11 mouse cellular contexts compared by ENCODE assay signal in genomic region chr13:25150154-25150781, GRCm38 (mm10).
A peak's percentile ranks its signal among the peaks of the same experiment; 100 is the strongest.
DNase-seq lines count a peak whose midpoint lies in the region; ATAC-seq and TF ChIP-seq lines count a peak whose summit lies in the region.
"Had no signal": no experiment of that assay in that cellular context is flagged by ENCODE, and none has a peak within 500 bp of the region (broad histone marks: within the 10 kb centered on the region; RNA-seq: fewer than 3 reads in every experiment).

No protein-coding gene starts in this region.

- H3K27ac ChIP-seq in hindbrain, embryonic 15.5 days (replicated peaks) = no peak overlapping the region
- H3K27ac ChIP-seq in hindbrain, embryonic 13.5 days = no peak overlapping the region
- H3K27ac ChIP-seq: intestine, embryonic 15.5 days; limb, embryonic 13.5 days had no signal

- H3K4me1 ChIP-seq in hindbrain, embryonic 15.5 days (replicated peaks) = peaks cover 6% of the 10 kb centered on the region
- no peaks in the 10 kb centered on the region for H3K4me1 ChIP-seq in hindbrain, embryonic 13.5 days (replicated peaks)
- H3K4me1 ChIP-seq: intestine, embryonic 15.5 days; limb, embryonic 13.5 days had no signal

- H3K9me3 ChIP-seq in hindbrain, embryonic 15.5 days = no peaks in the 10 kb centered on the region
- no peaks in the 10 kb centered on the region for H3K9me3 ChIP-seq in hindbrain, embryonic 13.5 days
- H3K9me3 ChIP-seq: intestine, embryonic 15.5 days; limb, embryonic 13.5 days had no signal

- H3K27me3 ChIP-seq in hindbrain, embryonic 15.5 days = no peaks in the 10 kb centered on the region
- H3K27me3 ChIP-seq in hindbrain, embryonic 13.5 days = no peaks in the 10 kb centered on the region
- H3K27me3 ChIP-seq in Patski = no peaks in the 10 kb centered on the region
- H3K27me3 ChIP-seq: intestine, embryonic 15.5 days; limb, embryonic 13.5 days had no signal

- H3K4me3 ChIP-seq in hindbrain, embryonic 15.5 days = no peak overlapping the region
- no peak overlapping the region for H3K4me3 ChIP-seq in hindbrain, embryonic 13.5 days
- H3K4me3 ChIP-seq: intestine, embryonic 15.5 days; limb, embryonic 13.5 days had no signal

- no peaks in the 10 kb centered on the region for H3K36me3 ChIP-seq in hindbrain, embryonic 15.5 days
- H3K36me3 ChIP-seq in hindbrain, embryonic 13.5 days = no peaks in the 10 kb centered on the region
- H3K36me3 ChIP-seq: intestine, embryonic 15.5 days; limb, embryonic 13.5 days had no signal

- ATAC-seq in hindbrain, embryonic 15.5 days (ENCODE audit: low FRiP score, low read depth) = peak; percentile 38; the same call in 1 of the 2 replicates
- no peak for ATAC-seq in hindbrain, embryonic 13.5 days (ENCODE audit: low FRiP score)
- ATAC-seq in Patski = no peak
- no peak for ATAC-seq in megakaryocyte, adult 5-6 weeks (ENCODE audit: poor library complexity, severe bottlenecking)
- ATAC-seq: intestine, embryonic 15.5 days had no signal

- CTCF ChIA-PET in Patski (lab: Charles Lee) = interaction anchor here (0.9 to 1.4 kb wide), 3 partner anchors 10 to 216 kb away, joined by 3 read pairs; no protein-coding TSS in a partner anchor

- no peak overlapping the region for H3K9ac ChIP-seq in hindbrain, embryonic 15.5 days
- H3K9ac ChIP-seq in hindbrain, embryonic 13.5 days = no peak overlapping the region
- H3K9ac ChIP-seq: intestine, embryonic 15.5 days; limb, embryonic 13.5 days had no signal

- DNase-seq in Patski (ENCODE audit: low read depth, low spot score) = no peak
- peak; percentile 13 for DNase-seq in embryo, embryonic 10.5 days (ENCODE audit: low spot score)
- DNase-seq in kidney, postnatal 14 days = peak; percentile 15
- DNase-seq in urinary bladder, postnatal 10 days (ENCODE audit: low spot score) = no peak
- DNase-seq in adrenal gland, adult 2 months = no peak
- DNase-seq: lung, postnatal 4 days had no signal

- peak; percentile 48 for TF ChIP-seq CTCF in Patski (IDR thresholded peaks at IDR 0.05)

- POLR2A ChIA-PET in Patski (lab: Charles Lee) = interaction anchor here (0.9 to 1.4 kb wide), 2 partner anchors 13 to 16 kb away, joined by 3 to 5 read pairs; no protein-coding TSS in a partner anchor

- WGBS in hindbrain, embryonic 15.5 days = 26% methylated on average over 17 of the region's 17 CpGs
- WGBS in hindbrain, embryonic 13.5 days = 38% methylated on average over 17 of the region's 17 CpGs

- H3K4me2 ChIP-seq in hindbrain, embryonic 15.5 days = peak overlapping the region; percentile 23; the same call in 1 of the 2 replicates
- H3K4me2 ChIP-seq in hindbrain, embryonic 13.5 days = no peak overlapping the region
- H3K4me2 ChIP-seq: intestine, embryonic 15.5 days; limb, embryonic 13.5 days had no signal

- in situ Hi-C loops in Patski (cut with MboI; ENCODE audit: low pct_unique_long_range_greater_than_20kb) = no loop called here

Comparison
In these comparisons a context has a peak if more than half of its experiments do, and no peak if none do; other contexts are left out.
1. DNase-seq: peak in embryo, embryonic 10.5 days (single experiment) and kidney, postnatal 14 days (single experiment); none in Patski (single experiment), urinary bladder, postnatal 10 days (single experiment) and adrenal gland, adult 2 months (single experiment).